Mouse (Mus musculus): ENCODE results near the gene Tenm3. TPM values are rescaled to one million over a fixed set of nuclear protein-coding genes. Genes with fewer than 3 reads are reported as not detected.

Tenm3 gene
- total RNA-seq, 1 experiment from 2014 or later: not detected

- ATAC-seq (ENCODE audit: extremely low read depth, insufficient number of reproducible peaks, low FRiP score, poor library complexity, severe bottlenecking): no peak
Measured at GRCm38 (mm10) chr8:48449625-48450024, 394.1 kb downstream of the Tenm3 start.

GRCm38 (mm10) chr8:48445690-48446089, 398.1 kb downstream of the Tenm3 start:
- ATAC-seq (ENCODE audit: extremely low read depth, insufficient number of reproducible peaks, low FRiP score, poor library complexity, severe bottlenecking): no peak

- no peak for ATAC-seq (ENCODE audit: extremely low read depth, insufficient number of reproducible peaks, low FRiP score, poor library complexity, severe bottlenecking)
Measured at GRCm38 (mm10) chr8:48439491-48439890, 404.3 kb downstream of the Tenm3 start.

GRCm38 (mm10) chr8:48437523-48438207, 406.1 kb downstream of the Tenm3 start:
- ATAC-seq (ENCODE audit: extremely low read depth, insufficient number of reproducible peaks, low FRiP score, poor library complexity, severe bottlenecking): no peak

DNA sequence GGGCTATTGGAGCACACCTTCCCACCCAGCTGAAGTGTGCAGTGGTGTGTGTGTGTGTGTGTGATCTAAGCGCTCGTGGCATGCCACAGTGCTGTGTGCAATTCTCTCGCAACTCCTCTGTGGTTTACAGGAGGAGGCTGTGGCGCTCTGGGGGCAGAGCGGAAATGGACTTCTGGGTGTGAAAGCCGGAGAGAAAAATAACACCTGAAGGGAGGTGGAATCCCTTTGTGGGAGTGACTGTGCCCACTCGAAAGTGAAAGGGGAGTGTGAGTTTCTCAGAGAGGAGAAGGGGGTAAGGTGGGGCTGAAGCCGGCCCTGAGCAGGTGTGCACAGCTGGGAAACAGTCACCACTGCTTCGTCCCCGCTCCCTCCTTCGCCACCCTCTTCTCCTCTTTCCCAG, 418.6 kb downstream of the Tenm3 start:
- ATAC-seq (ENCODE audit: extremely low read depth, insufficient number of reproducible peaks, low FRiP score, poor library complexity, severe bottlenecking): no peak

GRCm38 (mm10) chr8:48417714-48418113, 426.0 kb downstream of the Tenm3 start:
- ATAC-seq (ENCODE audit: extremely low read depth, insufficient number of reproducible peaks, low FRiP score, poor library complexity, severe bottlenecking): no peak

DNA sequence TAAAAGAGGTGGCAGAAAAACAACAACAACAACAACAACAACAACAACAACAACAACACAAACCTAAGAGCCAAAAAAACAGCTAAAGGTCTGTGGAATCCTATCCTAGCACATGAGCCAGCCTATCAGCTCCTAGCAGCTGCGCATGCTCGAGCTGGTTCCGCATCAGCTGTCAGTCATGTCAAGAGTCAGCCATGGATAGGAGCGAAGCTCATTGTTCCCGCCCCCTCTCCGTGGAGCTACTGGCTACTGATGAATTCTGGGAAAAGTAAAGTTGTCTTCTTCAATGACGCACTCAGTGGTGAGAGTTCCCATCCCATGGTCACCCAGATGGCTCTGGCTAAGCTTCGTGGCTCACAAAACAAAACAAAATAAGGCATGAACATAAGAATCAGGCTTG, 432.8 kb downstream of the Tenm3 start:
- ATAC-seq (ENCODE audit: extremely low read depth, insufficient number of reproducible peaks, low FRiP score, poor library complexity, severe bottlenecking): no peak

- no peak for ATAC-seq (ENCODE audit: extremely low read depth, insufficient number of reproducible peaks, low FRiP score, poor library complexity, severe bottlenecking)
Measured at GRCm38 (mm10) chr8:48400572-48400972, 443.2 kb downstream of the Tenm3 start.

GRCm38 (mm10) chr8:48385833-48386232, 457.9 kb downstream of the Tenm3 start:
- no peak for ATAC-seq (ENCODE audit: extremely low read depth, insufficient number of reproducible peaks, low FRiP score, poor library complexity, severe bottlenecking)

DNA sequence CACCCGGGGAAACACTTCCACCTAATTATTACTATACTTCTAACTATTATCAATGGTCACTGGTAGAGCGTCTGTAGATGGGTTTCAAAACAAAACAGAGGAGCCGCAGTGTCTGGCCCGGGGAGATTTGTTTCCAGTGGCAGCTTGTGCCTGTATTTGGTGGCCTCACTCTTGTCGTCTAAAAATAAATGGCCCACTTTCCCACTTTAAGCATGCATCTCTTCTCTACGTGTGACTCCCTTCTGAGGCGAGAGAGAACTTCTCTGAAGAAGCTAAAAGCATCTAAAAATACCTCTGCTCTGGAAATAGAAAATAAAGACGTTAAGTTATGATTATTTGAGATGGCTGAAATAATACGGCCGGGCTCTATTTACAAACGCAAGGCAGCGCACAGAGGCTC, 463.7 kb downstream of the Tenm3 start:
- no peak for ATAC-seq (ENCODE audit: extremely low read depth, insufficient number of reproducible peaks, low FRiP score, poor library complexity, severe bottlenecking)

DNA sequence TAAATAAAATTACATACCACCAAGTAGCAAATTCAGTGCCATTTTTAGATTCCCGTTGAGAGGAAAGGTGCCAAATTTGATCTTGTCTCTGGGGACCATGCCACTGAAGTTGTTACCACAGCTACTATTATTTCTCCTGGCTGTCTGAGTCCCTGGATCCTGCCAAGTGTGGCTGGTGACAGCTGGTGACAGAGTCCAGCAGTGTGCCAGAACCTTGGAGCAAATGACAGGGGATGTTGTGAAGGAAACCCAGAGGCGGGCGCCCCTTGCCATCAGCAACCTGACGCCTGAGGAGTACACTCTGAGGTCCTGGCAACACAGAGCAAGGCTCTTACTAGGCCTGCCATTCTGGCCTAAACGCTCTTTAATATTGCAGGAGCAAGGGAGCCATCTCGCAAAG, 467.0 kb downstream of the Tenm3 start:
- ATAC-seq (ENCODE audit: extremely low read depth, insufficient number of reproducible peaks, low FRiP score, poor library complexity, severe bottlenecking): no peak

GRCm38 (mm10) chr8:48375183-48375582, 468.6 kb downstream of the Tenm3 start:
- ATAC-seq (ENCODE audit: extremely low read depth, insufficient number of reproducible peaks, low FRiP score, poor library complexity, severe bottlenecking): no peak

GRCm38 (mm10) chr8:48373404-48373803, 470.3 kb downstream of the Tenm3 start:
- ATAC-seq (ENCODE audit: extremely low read depth, insufficient number of reproducible peaks, low FRiP score, poor library complexity, severe bottlenecking): no peak

GRCm38 (mm10) chr8:48367164-48367563, 476.6 kb downstream of the Tenm3 start:
- no peak for ATAC-seq (ENCODE audit: extremely low read depth, insufficient number of reproducible peaks, low FRiP score, poor library complexity, severe bottlenecking)

DNA sequence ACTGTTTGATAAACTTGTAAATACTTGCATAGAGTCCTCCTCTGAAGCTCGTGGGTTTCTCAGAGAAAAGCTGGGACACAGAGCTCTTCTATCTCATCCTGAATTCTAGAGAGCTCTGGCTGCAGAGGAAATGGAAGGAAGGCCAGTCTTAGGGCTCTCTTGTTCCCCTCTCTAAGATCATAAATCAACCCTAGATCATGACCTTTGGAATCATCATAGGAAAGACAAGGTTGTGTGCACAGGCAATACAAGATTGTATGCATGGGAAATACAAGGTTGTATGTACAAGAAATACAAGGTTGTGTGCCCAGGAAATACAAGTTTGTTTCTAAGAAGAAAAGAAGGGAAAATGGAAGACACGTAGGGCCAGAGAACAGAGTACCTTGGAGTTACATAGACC, 486.9 kb downstream of the Tenm3 start:
- no peak for ATAC-seq (ENCODE audit: extremely low read depth, insufficient number of reproducible peaks, low FRiP score, poor library complexity, severe bottlenecking)

GRCm38 (mm10) chr8:48353458-48353857, 490.3 kb downstream of the Tenm3 start:
- no peak for ATAC-seq (ENCODE audit: extremely low read depth, insufficient number of reproducible peaks, low FRiP score, poor library complexity, severe bottlenecking)

- ATAC-seq (ENCODE audit: extremely low read depth, insufficient number of reproducible peaks, low FRiP score, poor library complexity, severe bottlenecking): no peak
Measured at GRCm38 (mm10) chr8:48348901-48349300, 494.9 kb downstream of the Tenm3 start.

DNA sequence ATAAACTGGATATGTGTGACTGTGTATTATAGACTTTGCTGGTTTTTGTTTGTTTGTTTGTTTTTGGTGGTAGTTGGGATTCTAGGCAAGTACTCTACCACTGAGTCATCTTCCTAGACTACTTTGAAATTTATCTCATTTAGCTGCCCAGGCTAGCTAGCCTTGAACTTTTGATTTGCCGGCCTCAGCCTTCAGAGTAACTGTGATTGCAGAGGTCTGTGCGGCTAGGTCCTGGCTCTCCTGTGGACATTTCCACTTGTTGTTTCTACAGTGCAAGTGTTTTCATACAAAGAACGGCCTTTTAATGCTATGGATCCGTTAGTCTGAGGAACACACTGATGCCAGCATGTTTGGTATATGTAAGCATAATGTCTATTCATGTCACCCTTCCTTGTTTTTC, 495.4 kb downstream of the Tenm3 start:
- no peak for ATAC-seq (ENCODE audit: extremely low read depth, insufficient number of reproducible peaks, low FRiP score, poor library complexity, severe bottlenecking)

DNA sequence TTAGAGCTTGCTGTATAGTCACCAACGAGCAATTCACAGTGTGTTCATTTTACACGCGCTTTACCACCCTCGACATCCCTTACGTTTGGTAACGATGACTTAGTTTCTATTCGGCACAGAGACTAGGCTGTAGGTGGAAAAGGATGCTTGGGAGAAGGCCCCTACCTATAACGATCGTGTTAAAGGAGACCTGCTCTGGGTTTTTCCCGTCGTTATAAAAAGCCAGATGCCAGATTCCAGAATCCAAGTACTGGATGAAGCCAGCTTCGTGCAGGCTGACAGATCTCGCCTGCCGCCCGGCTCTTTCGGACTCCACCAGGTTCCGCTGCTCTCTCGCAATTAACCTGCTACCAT, 500.7 kb downstream of the Tenm3 start:
- no peak for ATAC-seq (ENCODE audit: extremely low read depth, insufficient number of reproducible peaks, low FRiP score, poor library complexity, severe bottlenecking)

- ATAC-seq (ENCODE audit: extremely low read depth, insufficient number of reproducible peaks, low FRiP score, poor library complexity, severe bottlenecking): no peak
Measured at GRCm38 (mm10) chr8:48342321-48343066, 501.3 kb downstream of the Tenm3 start.

GRCm38 (mm10) chr8:48341692-48342091, 502.1 kb downstream of the Tenm3 start:
- no peak for ATAC-seq (ENCODE audit: extremely low read depth, insufficient number of reproducible peaks, low FRiP score, poor library complexity, severe bottlenecking)
